Mouse (Mus musculus): Measurements from ENCODE around the gene Ube2d1.

DNA sequence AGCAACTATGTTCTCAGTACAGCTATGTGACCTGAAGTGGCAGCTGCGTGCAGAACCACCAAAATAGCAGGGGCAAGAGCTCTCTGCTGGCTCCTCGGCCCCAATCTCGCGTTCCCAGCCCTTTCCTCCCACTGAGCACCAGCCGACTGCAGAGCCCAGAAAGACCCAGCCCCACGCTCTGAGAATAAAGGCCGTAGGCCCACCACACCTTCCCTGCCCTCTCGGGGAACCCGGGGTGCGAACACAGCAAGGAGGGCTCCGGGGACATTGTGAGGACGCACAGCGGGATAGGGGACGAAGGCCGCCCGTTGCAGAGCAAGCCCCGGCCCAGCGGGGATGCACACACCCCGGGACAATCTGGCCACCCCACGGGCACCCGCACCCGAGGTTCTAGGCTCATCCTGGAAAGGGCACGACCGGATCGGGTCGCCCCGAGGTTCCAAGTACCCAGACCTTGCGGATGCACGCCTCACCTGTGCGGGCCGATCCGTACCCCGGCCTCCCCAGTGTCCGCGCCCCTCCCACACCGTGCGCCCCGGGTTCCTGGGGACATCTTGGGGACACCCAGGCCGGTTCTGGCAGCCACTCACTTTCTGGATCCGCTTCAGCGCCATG, 444 bp downstream of the Ube2d1 start:
- TF ChIP-seq CTCF (conservative IDR thresholded peaks at IDR 0.05; ENCODE audit: insufficient read depth, insufficient read length, low read depth, low read length) (no peak), POLR2A (IDR thresholded peaks at IDR 0.05; ENCODE audit: low read depth, low read length) (no peak)
